Mouse (Mus musculus): ENCODE results near the gene Gm9780.
"Not testable (repeated sequence)": the region's sequence is repeated elsewhere in the genome, so short reads cannot be mapped to it uniquely, and the experiment has no call there.

- not testable (repeated sequence) for TF ChIP-seq POLR2A (IDR thresholded peaks at IDR 0.05; ENCODE audit: control insufficient read depth, low read depth, low read length); CTCF (IDR thresholded peaks at IDR 0.05; ENCODE audit: control insufficient read depth, insufficient read depth, insufficient replicate concordance, low read depth, low read length)
Measured at GRCm38 (mm10) chr14:26034364-26034763, 8.1 kb downstream of the Gm9780 start.

Measured in testis, adult 2 months (tissue).